9 mouse cellular contexts compared by ENCODE assay signal in genomic region chr7:29364052-29364451, GRCm38 (mm10).
A peak's percentile ranks its signal among the peaks of the same experiment; 100 is the strongest.
DNase-seq lines count a peak whose midpoint lies in the region; ATAC-seq and TF ChIP-seq lines count a peak whose summit lies in the region.
"Had no signal": no experiment of that assay in that cellular context is flagged by ENCODE, and none has a peak within 500 bp of the region (broad histone marks: within the 10 kb centered on the region; RNA-seq: fewer than 3 reads in every experiment).

No protein-coding gene starts in this region.

- H3K36me3 ChIP-seq in heart, embryonic 10.5 days, result peaks cover 5% of the 10 kb centered on the region; the same call in 1 of the 2 replicates
- peaks cover 0 to 33% of the 10 kb centered on the region in 2 experiments for H3K36me3 ChIP-seq in CH12.LX (replicated peaks in 1 of 2; ENCODE audit: control insufficient read depth in 1 of 2, insufficient read depth in 1 of 2, low read length in 1 of 2)
- H3K36me3 ChIP-seq in forebrain, embryonic 16.5 days (ENCODE audit: control insufficient read depth, insufficient read depth), result no peaks in the 10 kb centered on the region; the same call in 1 of the 2 replicates
- H3K36me3 ChIP-seq in limb, embryonic 14.5 days (ENCODE audit: control insufficient read depth, insufficient read depth, low read length), result peaks cover 31% of the 10 kb centered on the region

- TF ChIP-seq RAD21 in CH12.LX (IDR thresholded peaks at IDR 0.05; ENCODE audit: low read depth, low read length), result peak; percentile 61

- H3K27ac ChIP-seq in heart, embryonic 10.5 days, result no peak overlapping the region
- H3K27ac ChIP-seq in CH12.LX (ENCODE audit: insufficient read depth, low read depth), result no peak overlapping the region
- H3K27ac ChIP-seq in forebrain, embryonic 16.5 days (ENCODE audit: low read length), result no peak overlapping the region; the same call in 1 of the 2 replicates
- no peak overlapping the region for H3K27ac ChIP-seq in limb, embryonic 14.5 days (replicated peaks; ENCODE audit: low read depth, low read length)

- H3K79me2 ChIP-seq in CH12.LX (replicated peaks; ENCODE audit: control insufficient read depth, extremely low read depth, insufficient read depth, poor library complexity, severe bottlenecking), result no peaks in the 10 kb centered on the region

- dilution Hi-C loops in CH12.LX (cut with MboI; ENCODE audit: extremely low pct_ligation_motif_present, extremely low pct_unique_long_range_greater_than_20kb, low sequenced_read_pairs), result no loop called here

- H3K9ac ChIP-seq in CH12.LX (ENCODE audit: insufficient read depth, low read depth), result no peak overlapping the region
- H3K9ac ChIP-seq in forebrain, embryonic 16.5 days (replicated peaks; ENCODE audit: low read depth, low read length), result no peak overlapping the region
- H3K9ac ChIP-seq in limb, embryonic 14.5 days (ENCODE audit: low read depth, low read length, severe bottlenecking), result no peak overlapping the region

- 18% methylated on average over 4 of the region's 4 CpGs for WGBS in heart, embryonic 10.5 days
- WGBS in forebrain, embryonic 16.5 days, result 23% methylated on average over 4 of the region's 4 CpGs
- WGBS in limb, embryonic 14.5 days, result 20% methylated on average over 4 of the region's 4 CpGs

- peak in 1 of 2 experiments; percentile 68; a peak in 2 of 4 replicates for TF ChIP-seq CTCF in CH12.LX (conservative IDR thresholded peaks at IDR 0.05 in 1 of 2, IDR thresholded peaks at IDR 0.05 in 1 of 2; ENCODE audit: low read depth in 2 of 2, low read length in 2 of 2)

- ATAC-seq in forebrain, embryonic 16.5 days, result peak; percentile 34; the same call in 1 of the 2 replicates
- no peak for ATAC-seq in limb, embryonic 14.5 days (ENCODE audit: low FRiP score, low read depth)
- ATAC-seq: Patski had no signal

- H3K27me3 ChIP-seq in heart, embryonic 10.5 days (ENCODE audit: insufficient read depth, poor library complexity, severe bottlenecking), result 0 out of 2 replicates have a peak, but pooled peaks cover 5% of the 10 kb centered on the region
- H3K27me3 ChIP-seq in CH12.LX (replicated peaks), result no peaks in the 10 kb centered on the region
- no peaks in the 10 kb centered on the region for H3K27me3 ChIP-seq in forebrain, embryonic 16.5 days (replicated peaks; ENCODE audit: control insufficient read depth, insufficient read depth, low read length)
- no peaks in the 10 kb centered on the region for H3K27me3 ChIP-seq in limb, embryonic 14.5 days (ENCODE audit: control insufficient read depth, insufficient read depth, low read length)
- H3K27me3 ChIP-seq: Patski had no signal

- no peak overlapping the region for H3K4me2 ChIP-seq in CH12.LX (ENCODE audit: insufficient read depth, low read depth, poor library complexity, severe bottlenecking)
- no peak overlapping the region for H3K4me2 ChIP-seq in forebrain, embryonic 16.5 days (ENCODE audit: low read length)
- no peak overlapping the region for H3K4me2 ChIP-seq in limb, embryonic 14.5 days (replicated peaks; ENCODE audit: low read depth, low read length, severe bottlenecking)

- no peak overlapping the region for H3K4me3 ChIP-seq in heart, embryonic 10.5 days
- no peak overlapping the region for H3K4me3 ChIP-seq in CH12.LX (replicated peaks in 1 of 3; ENCODE audit: low read depth in 2 of 3, low read length in 2 of 3, poor library complexity in 1 of 3)
- no peak overlapping the region for H3K4me3 ChIP-seq in forebrain, embryonic 16.5 days (replicated peaks; ENCODE audit: low read length)
- H3K4me3 ChIP-seq in limb, embryonic 14.5 days (replicated peaks; ENCODE audit: low read length), result no peak overlapping the region

- DNase-seq in heart, embryonic 10.5 days (ENCODE audit: low spot score), result peak; percentile 85
- DNase-seq in heart, adult 8-10 months (ENCODE audit: low spot score), result no peak
- peak; percentile 20 for DNase-seq in CH12.LX (ENCODE audit: extremely low read depth)
- peak; percentile 72 for DNase-seq in cerebellum, adult 11-12 months
- peak; percentile 13 for DNase-seq in limb, embryonic 14.5 days (ENCODE audit: low spot score)
- peak; percentile 75 for DNase-seq in right cerebral cortex, adult 18-20 months
- DNase-seq in spleen, adult 18-20 months, result no peak

- H3K4me1 ChIP-seq in heart, embryonic 10.5 days, result 0 out of 2 replicates have a peak, but pooled peaks cover 8% of the 10 kb centered on the region
- H3K4me1 ChIP-seq in CH12.LX (ENCODE audit: control insufficient read depth in 1 of 2, insufficient read depth in 2 of 2), result 0 out of 4 replicates have a peak, but pooled peaks cover 0 to 4% of the 10 kb centered on the region in 2 experiments
- H3K4me1 ChIP-seq in forebrain, embryonic 16.5 days (replicated peaks; ENCODE audit: control insufficient read depth, insufficient read depth, low read length), result peaks cover 22% of the 10 kb centered on the region
- H3K4me1 ChIP-seq in limb, embryonic 14.5 days (ENCODE audit: control insufficient read depth, insufficient read depth, low read length), result no peaks in the 10 kb centered on the region

- TF ChIP-seq POLR2A in CH12.LX (IDR thresholded peaks at IDR 0.05; ENCODE audit: low read depth, low read length), result no peak
- TF ChIP-seq POLR2A in limb, embryonic 14.5 days (IDR thresholded peaks at IDR 0.05; ENCODE audit: borderline replicate concordance, extremely low read depth, insufficient read depth, insufficient read length), result no peak

- H3K9me3 ChIP-seq in heart, embryonic 10.5 days, result no peaks in the 10 kb centered on the region
- no peaks in the 10 kb centered on the region for H3K9me3 ChIP-seq in CH12.LX (replicated peaks; ENCODE audit: low read length)
- H3K9me3 ChIP-seq in forebrain, embryonic 16.5 days (ENCODE audit: control insufficient read depth, low read length), result no peaks in the 10 kb centered on the region
- no peaks in the 10 kb centered on the region for H3K9me3 ChIP-seq in limb, embryonic 14.5 days (ENCODE audit: control insufficient read depth, low read length)

- TF ChIP-seq EP300 in CH12.LX (IDR thresholded peaks at IDR 0.05; ENCODE audit: low read length), result no peak

- in situ Hi-C loops in CH12.LX (cut with MboI; ENCODE audit: low pct_ligation_motif_present, low pct_unique_long_range_greater_than_20kb, low sequenced_read_pairs), result no loop called here

TF ChIP-seq in CH12.LX, 34 proteins besides CTCF, POLR2A, EP300 and RAD21:
- TF ChIP-seq SMC3 (IDR thresholded peaks at IDR 0.05; ENCODE audit: low read depth, low read length) (peak; percentile 28), ZC3H11A (IDR thresholded peaks at IDR 0.05; ENCODE audit: low read depth, low read length) (no peak)

Comparison
In these comparisons a context has a peak if more than half of its experiments do, and no peak if none do; other contexts are left out.
1. DNase-seq: peak in heart, embryonic 10.5 days (single experiment), CH12.LX (single experiment), cerebellum, adult 11-12 months (single experiment), limb, embryonic 14.5 days (single experiment) and right cerebral cortex, adult 18-20 months (single experiment); none in heart, adult 8-10 months (single experiment) and spleen, adult 18-20 months (0 of 2).